Mouse (Mus musculus) ovary, postnatal 10 days (tissue): Measurements from ENCODE around the gene Grk2.

Source experiments
- DNase-seq: peaks from one replicate; pipeline ENCODE4 v3.0.0; 2022; ENCODE audit warnings: low spot score

Grk2 gene

DNA sequence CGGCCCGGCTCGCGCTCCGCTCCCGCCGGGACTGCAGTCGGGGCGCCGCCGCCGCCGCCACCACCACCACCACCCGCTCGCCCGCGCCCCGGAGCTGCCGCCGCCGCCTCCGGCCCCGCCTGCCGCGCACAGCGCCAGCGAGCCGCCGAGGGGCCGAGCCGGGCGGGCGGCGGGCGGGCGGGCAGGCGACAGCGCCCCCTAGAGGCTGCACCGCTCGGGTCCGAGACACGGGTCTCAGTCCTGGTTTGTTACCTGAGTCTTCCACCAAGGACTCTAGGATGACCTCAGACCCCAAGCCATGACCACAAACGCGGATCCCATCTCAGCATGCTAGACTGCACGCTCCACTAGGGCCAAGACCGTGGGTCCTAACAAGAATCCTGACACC, at the start of gene Grk2:
TSS of gene Grk2 (minus strand) at position 33 of the 388 bp plus-strand sequence.
- DNase-seq = peak; percentile 62

DNA sequence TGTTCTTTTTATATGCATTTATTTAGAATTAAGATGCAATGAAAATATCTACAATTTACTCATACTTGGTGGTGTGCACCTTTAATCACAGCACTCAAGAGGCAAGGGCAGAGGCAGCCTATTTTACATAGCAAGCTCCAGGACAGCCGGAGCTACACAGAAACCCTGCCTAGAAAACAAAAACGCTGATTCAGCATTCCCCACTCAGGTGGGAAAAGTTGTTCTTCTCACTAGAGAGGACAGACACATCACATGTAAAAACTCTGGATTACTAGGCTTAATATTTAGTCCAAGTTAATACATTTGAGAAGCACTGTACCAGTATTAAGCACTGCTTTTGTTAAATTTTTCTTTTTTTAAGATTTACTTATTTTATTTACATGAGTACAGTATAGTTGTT, 43.4 kb upstream of the Grk2 start:
- DNase-seq = no peak

DNA sequence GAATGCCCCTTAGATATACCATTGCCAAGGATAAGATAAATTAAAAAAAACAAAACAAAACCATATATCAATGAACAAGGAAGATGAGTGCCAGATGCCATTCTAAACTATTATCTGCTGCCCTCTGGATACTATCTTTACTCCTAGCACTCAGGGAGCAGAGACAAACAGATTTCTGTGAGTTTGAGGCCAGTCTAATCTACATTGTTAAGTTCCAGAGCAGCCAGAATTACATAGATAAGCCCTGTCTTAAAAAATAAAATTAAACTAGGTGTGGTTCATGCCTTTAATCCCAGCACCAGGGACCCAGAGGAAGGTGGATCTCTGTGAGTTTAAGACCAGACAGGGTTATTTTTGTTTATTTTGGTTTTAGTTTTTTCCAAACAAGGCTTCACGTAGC, 40.5 kb upstream of the Grk2 start:
- DNase-seq = no peak

DNA sequence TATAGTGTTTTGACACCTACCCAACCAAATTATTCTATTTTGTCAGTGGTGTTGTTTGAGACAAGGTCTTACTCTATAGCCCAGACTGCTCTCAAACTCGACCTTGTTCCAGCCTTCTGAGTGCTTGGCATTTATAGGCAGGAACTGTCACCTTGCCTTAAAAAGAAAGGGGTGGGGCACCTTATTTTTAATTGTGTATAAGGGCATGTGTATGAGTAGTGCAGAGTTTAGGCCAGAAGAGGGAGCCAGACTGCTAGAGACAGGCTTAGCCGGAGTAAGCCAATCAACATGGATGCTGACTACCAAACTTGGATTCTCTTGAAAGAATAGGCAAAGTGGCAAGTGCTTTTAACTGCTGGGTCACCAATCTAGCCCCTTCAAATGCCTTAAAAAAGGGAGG, 32.1 kb upstream of the Grk2 start:
- no peak for DNase-seq

DNA sequence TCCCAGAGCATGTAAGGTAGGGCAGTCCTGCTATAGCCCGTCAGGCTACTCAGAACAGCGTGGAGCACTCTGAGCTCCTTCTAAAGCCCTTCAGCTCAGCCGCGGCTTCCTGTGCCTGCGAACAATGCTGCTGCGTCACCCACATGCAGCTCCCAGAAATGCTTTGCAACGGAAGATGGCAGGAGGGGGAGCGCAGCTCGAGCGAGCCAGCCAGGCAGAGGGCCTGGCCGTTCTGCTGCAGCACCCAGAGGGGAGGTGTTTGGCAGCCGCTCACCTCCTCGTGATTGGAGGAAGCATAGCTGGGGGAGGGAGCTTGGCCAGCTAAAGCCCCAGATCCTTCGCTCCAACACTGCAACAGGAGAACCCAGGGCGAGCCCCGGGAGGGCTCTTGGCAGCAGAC, 27.8 kb upstream of the Grk2 start:
- peak; percentile 88 for DNase-seq

GRCm38 (mm10) chr19:4333100-4333775, 27.2 kb upstream of the Grk2 start:
- DNase-seq = no peak

DNA sequence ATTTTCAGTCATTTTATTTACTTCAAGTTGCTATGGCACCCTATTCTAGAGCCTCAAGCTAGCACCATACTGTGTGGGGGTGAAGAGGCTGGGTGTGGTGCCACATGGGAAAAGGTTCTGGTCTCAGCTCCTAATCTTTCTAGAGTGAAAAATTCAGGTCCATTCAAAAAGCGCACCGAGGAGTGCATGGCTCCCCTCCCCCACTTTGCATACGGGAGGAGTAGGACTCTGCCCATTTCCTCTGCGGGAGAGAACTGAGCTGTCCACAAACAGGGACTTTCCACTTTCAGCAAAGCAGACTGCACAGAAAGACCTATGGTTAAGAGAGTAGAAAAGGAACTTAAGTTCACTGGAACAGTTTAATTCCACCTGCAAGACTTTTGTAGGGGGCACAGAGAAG, 26.6 kb upstream of the Grk2 start:
- DNase-seq = no peak

DNA sequence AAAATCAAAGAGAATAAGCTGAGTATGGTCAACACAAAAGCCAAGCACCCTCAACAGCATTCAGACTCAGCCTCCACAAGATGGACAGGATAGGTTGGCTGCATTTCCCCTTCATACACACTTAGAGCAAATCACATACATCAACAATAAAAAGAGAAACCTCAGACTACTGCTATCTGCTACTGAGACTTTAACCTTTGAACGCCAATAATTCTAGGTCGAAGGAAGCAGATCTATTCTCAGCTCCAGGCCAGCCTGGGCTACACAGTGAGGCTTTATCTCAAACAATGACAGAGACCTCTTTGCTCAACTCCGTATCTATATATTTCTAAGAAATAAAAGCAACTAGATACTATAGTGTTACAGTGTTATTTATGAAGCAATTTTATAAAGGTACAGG, 25.3 kb upstream of the Grk2 start:
- DNase-seq = no peak

GRCm38 (mm10) chr19:4330603-4331002, 24.6 kb upstream of the Grk2 start:
- DNase-seq = no peak

DNA sequence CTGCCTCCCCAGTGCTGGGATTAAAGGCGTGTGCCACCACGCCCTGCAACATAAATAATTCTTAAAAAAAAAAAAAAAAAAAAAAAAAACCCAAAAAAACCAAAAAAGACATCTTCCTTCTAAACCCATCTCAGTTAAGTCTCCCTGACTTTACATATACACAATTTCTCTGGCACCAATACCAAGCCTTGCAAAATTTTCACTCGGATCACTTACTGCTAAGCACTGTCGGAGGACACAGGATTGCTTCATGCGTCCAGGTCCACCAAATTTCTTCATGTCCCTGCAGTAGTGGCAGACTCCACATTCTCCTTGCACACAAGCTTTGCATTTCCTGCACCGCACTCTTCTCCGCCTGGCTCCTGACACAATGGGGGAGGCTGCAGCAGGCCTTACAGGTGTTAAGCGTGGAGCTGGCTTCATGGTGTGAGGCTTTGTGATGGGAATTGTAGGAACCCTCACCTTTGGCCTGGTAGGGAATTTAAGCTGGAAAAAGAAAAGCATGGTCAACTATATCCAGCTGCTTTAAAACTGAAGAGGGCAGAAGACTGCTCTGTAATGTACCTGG, 22.8 kb upstream of the Grk2 start:
- no peak for DNase-seq

GRCm38 (mm10) chr19:4326881-4327280, 20.9 kb upstream of the Grk2 start:
- no peak for DNase-seq

DNA sequence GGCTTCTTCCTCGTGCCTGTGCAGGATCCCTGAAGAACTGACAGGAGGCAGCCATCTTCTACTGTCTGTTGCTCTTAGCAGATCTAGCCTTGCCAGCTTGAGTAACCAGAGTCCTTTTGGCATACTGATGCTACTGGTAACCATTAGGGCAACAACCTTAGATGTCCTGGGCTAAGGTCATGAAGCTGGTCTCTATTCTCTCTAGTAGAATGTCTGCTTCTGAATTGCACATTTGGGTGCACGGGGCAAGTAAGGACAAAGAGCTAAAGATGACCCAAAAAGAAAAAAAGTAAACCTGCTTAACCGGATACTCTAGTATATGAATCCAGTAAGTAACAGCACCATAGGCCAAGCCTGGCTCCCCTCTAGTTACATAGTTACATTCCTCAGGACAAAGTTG, 20.1 kb upstream of the Grk2 start:
- DNase-seq = no peak

DNA sequence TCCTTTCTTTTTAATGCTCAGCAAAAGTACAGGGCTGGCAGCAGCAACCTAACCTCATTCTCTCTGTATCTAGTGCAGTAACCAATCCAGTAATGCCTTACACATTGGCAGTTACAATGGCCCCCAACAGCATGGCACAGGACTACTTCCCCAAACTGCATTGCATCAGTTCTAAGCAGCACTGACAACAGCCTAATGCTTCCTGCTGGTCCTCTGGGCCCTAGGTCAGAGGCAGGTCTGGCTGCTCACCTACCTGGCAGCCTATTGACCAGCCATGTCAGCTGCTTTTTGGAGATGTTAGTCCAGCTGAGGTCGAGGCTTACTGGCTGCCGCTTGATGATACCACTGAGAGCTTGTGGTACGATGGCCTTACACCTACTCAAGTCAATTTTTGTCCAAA, 16.1 kb upstream of the Grk2 start:
- no peak for DNase-seq

DNA sequence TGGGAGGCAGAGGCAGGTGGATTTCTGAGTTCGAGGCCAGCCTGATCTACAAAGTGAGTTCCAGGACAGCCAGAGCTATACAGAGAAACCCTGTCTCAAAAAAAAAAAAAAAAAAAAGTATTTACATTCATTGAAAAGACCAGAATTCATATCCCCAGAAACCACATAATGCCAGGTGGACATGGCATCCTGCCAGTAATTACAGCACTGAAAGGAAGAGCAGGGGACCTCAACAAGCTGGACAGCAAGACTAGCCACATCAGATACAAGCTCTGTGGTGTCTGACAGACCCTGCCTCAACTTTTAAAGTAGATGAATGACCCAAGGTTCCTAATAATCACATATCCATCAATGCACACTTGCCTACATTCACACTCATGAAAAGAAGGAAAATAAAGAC, 15.6 kb upstream of the Grk2 start:
- DNase-seq = no peak

DNA sequence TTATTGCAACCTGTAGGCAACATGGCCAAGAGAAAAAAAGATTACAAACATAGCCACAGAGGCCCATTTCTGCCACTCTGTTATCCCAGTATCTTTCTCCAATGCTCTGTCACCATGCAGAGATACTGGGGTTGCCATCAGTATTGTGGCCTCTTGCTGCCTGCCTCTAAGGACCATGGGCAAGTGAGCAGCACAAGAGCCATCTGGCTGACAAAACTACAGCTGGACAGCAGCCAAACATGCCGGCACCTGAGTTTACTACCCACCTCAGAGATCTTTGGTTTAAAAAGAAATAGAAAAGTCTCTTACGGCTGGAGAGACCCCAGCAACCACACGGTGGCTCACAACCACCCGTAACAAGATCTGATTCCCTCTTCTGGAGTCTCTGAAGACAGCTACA, 13.2 kb upstream of the Grk2 start:
- no peak for DNase-seq

DNA sequence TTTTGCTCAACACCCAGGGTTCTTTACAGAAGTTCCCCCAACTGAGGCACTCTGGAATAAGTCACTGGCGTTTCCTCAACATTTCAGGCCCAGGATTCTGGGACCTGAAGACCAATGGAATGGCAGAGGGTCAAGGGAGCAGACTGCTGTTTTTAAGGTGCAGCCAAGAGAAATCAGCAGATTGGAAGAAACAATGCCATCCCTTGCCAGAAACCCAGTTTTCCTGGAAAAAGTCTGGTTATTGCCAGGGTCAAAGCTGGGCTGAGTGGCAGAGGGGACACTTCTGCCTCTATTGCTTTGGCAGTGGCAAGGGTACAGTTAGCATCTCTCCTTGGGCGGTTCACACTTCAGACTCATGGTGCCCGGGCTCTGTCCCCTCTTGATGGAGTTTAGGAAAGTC, 11.2 kb upstream of the Grk2 start:
- no peak for DNase-seq

DNA sequence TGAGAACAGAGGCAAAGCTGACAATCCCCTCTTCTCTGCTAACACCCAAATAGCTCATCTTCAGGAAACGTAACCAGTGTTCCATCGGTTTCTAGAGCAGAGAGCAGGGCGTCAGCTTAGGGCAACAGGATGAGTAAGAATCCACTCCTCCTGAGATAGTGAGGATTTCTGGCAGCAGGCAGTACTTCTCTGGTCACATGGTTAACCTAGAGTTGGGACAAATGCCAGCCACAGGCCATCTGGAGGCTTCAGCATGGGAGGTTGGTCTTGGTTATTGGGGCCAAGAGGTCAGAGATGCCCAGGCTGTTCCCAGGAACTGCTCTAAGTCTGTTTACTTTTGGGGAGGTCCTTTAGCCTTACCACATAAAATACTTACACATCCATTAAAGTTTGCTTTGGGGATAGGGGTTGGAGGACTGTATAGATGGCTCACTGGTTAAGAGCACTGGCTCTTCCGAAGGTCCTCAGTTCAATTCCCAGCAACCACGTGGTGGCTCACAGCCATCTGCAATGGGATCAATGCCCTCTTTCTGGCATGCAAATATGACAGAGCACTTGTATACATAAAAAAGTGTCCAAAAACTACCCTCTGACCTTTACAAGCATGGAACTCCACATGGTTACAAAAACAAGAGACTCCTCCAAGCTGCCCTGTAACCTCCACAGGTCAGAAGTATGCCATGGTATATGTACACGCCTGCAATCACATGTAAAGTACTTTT, 9.4 kb upstream of the Grk2 start:
- no peak for DNase-seq

DNA sequence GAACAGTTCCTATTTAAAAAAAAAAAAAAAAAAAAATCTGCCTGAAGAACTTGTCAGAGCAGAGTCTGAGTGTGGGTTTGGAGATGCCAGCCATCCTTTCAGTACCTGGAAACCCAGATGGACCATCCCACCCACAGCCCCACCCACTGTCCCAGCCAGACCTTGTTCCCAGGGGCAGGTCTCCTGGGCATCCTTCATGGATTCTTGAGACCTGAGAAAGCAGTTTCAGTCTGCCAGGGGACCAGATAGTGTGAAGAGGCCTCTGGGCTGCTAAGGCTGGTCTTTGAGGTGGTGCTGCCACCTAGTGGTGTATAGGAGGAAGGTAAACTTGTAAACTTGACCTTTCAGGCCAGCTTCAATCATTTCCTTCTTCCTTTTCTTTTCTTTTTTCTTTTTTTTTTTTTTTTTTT, 3.8 kb upstream of the Grk2 start:
- DNase-seq = no peak

DNA sequence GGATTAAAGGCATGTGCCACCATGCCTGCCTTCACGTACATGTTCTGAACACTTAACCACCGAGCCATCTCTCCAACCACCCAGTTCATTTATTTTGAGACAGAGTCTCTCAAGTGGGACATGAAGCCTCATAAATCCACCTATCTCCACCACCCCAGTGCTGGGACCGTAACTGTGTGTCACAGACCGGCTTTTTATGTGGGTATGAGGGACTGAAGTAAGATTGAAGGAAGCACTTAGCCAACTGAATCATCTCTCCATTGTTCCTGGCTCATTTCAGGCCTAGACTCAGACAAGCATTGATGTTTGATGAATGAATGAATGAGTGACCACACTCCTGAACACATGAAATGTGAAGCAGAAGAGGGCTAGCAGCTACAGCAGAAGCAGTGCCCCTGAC, 3.3 kb upstream of the Grk2 start:
- no peak for DNase-seq

- DNase-seq = peak; percentile 44
Observed at GRCm38 (mm10) chr19:4305491-4306189, 382 bp downstream of the Grk2 start.

- DNase-seq = no peak
Observed at GRCm38 (mm10) chr19:4304871-4305321, 1.1 kb downstream of the Grk2 start.

GRCm38 (mm10) chr19:4304251-4304821, 1.7 kb downstream of the Grk2 start:
- DNase-seq = no peak

DNA sequence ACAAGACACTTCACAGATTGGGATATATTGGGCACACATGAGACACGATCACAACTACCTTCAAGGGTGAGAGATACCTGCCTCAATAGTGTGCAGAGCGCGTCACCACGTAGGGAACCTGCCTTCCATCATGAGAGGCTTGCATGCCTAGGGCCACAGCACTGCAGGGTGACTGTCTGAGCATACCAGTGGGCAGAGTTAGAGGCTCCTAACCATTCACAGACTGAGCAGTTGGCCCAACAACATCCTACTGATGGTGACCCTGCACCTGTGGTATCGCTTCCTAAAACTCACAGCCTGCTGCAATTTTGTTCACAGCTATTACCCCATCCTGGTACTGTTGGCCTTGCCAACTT, 2.4 kb downstream of the Grk2 start:
- DNase-seq = no peak
